Mouse (Mus musculus) cerebellum, adult 8-10 months (tissue): ENCODE measurements around the gene Nrbp1.
"Not testable (repeated sequence)": the region's sequence is repeated elsewhere in the genome, so short reads cannot be mapped to it uniquely, and the experiment has no call there.

Source experiments
- DNase-seq: peaks from one replicate; pipeline ENCODE4 v3.0.0; 2022

The Nrbp1 gene

GRCm38 (mm10) chr5:31216554-31216953 is 24.1 kb upstream of the Nrbp1 start:
- not testable (repeated sequence) for DNase-seq

GRCm38 (mm10) chr5:31218294-31218693 is 22.4 kb upstream of the Nrbp1 start:
- no peak for DNase-seq

GRCm38 (mm10) chr5:31219070-31219469 is 21.6 kb upstream of the Nrbp1 start:
- no peak for DNase-seq

- DNase-seq: no peak
Observed at GRCm38 (mm10) chr5:31219474-31219873, 21.2 kb upstream of the Nrbp1 start.

- no peak for DNase-seq
Observed at GRCm38 (mm10) chr5:31219911-31220447, 20.7 kb upstream of the Nrbp1 start.

- DNase-seq: peak; percentile 97
Observed at GRCm38 (mm10) chr5:31220448-31221303, 20.0 kb upstream of the Nrbp1 start, which contains the start of gene Ppm1g. TSS of gene Ppm1g (minus strand) at chr5:31220687.

GRCm38 (mm10) chr5:31221304-31221945 is 19.2 kb upstream of the Nrbp1 start:
- no peak for DNase-seq

GRCm38 (mm10) chr5:31222696-31223095 is 18.0 kb upstream of the Nrbp1 start:
- no peak for DNase-seq

GRCm38 (mm10) chr5:31226641-31227040 is 14.0 kb upstream of the Nrbp1 start:
- DNase-seq: no peak

GRCm38 (mm10) chr5:31241522-31242034 is 914 bp downstream of the Nrbp1 start:
- DNase-seq: no peak

- no peak for DNase-seq
Observed at GRCm38 (mm10) chr5:31242191-31242590, 1.5 kb downstream of the Nrbp1 start.

- DNase-seq: no peak
Observed at GRCm38 (mm10) chr5:31250716-31251115, 10.1 kb downstream of the Nrbp1 start.

GRCm38 (mm10) chr5:31251541-31252101 is 11.0 kb downstream of the Nrbp1 start, which contains the start of gene Krtcap3:
TSS of gene Krtcap3 (plus strand) at chr5:31251691.
- peak; percentile 23 for DNase-seq

- no peak for DNase-seq
Observed at GRCm38 (mm10) chr5:31252151-31252550, 11.5 kb downstream of the Nrbp1 start.

- no peak for DNase-seq
Observed at GRCm38 (mm10) chr5:31252795-31253545, 12.3 kb downstream of the Nrbp1 start.

GRCm38 (mm10) chr5:31253806-31254205 is 13.1 kb downstream of the Nrbp1 start:
- DNase-seq: no peak

GRCm38 (mm10) chr5:31254452-31254851 is 13.8 kb downstream of the Nrbp1 start:
- DNase-seq: no peak

GRCm38 (mm10) chr5:31254901-31255300 is 14.2 kb downstream of the Nrbp1 start:
- no peak for DNase-seq

GRCm38 (mm10) chr5:31255381-31255780 is 14.7 kb downstream of the Nrbp1 start:
- no peak for DNase-seq

GRCm38 (mm10) chr5:31255971-31256370 is 15.3 kb downstream of the Nrbp1 start:
- DNase-seq: no peak

- DNase-seq: no peak
Observed at GRCm38 (mm10) chr5:31257616-31258015, 17.0 kb downstream of the Nrbp1 start.

GRCm38 (mm10) chr5:31266101-31266500 is 25.4 kb downstream of the Nrbp1 start:
- no peak for DNase-seq
